Mouse (Mus musculus) spleen, adult 10 weeks (tissue): ENCODE results near the gene Mcl1. TPM values are rescaled to one million over a fixed set of nuclear protein-coding genes. Genes with fewer than 3 reads are reported as not detected.

Experiments
- polyA plus RNA-seq: library from polyadenylated mRNA; stranded (reverse); fragments of 350-450 nt; fragmentation: Illumina TruSeq; extraction: RNeasy Lipid Tissue Mini Kit (QIAGEN cat#74804); gene quantifications from one replicate; pipeline ENCODE4 v1.2.3, GENCODE M21; 2015; ENCODE audit warnings: low replicate concordance; ENCODE audit not compliant: insufficient read depth

Gene Mcl1
- polyA plus RNA-seq: 594 TPM

DNA sequence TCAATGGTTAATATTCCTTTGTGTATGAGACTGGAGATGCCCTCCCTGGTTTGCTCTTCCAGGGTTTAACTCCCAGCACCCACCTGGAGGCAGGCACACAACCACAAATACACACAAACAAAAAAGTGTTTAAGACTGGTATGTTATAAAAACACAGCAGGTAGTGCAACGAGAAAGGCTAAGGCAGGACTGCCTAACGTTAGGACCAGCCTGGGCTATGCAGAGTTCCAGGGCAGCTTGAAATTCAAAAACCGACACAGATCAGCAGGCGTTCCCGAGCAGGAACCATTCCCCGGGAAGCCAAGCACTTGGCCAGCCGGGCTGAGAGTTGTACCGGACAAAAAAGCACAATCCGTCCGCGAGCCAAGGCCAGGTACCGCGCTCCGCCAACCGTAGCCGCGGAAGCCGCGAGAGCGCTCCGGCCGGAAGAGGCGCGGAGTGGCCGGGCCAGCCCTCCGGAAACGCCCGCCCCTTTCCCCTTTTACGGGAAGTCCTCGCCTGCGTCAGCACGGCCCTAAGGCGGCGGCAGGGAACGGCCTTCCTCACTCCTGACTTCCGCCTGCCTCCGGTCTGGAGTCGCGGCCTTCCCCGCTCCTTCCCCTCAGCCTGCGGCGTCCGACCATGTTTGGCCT, at the start of gene Mcl1:
TSS of gene Mcl1 (plus strand) at position 553 of the 632 bp plus-strand sequence.

DNA sequence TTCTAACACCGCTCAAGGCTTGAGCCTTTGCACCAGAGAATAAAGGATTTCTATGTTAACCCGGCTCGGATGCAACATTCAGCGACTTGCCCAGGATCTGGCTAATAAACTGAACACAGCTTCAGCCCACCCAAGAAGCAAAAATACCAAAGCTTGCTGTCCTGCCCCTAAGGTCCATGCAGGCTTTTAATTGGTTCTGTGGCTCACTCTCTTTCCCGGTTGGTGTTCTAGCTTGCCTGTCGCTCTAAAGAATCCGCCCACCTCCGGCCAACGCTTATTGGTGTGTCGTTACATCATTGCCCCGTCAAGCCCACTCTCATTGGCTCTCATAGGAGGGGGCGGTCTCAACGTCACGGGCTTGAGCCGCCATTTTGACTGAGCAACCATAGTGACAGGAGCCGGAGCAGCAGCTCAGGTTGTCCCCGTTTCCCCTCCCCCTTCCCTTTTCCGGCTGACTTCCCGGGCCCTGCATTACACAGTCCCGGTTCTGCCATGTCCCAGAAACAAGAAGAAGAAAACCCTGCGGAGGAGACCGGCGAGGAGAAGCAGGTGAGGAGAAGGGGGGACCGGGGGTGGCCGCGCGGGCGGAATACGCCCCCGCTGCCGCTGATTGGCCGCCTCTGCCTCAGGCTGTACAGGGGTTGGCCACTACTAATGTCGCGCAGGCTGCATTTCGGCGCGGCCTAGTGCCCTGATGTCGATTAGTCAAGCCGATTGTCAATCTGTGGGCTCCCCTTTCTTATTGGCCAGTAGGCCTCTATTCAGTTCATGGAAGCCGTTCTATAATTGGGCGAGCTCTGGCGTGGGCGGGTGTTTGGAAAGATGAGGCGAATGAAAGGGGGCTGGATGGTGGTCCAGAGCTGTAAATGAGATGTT, 33.7 kb upstream of the Mcl1 start, which contains the start of gene Ensa:
TSS of gene Ensa (plus strand) at position 366 of the 876 bp plus-strand sequence.

GRCm38 (mm10) chr3:95687524-95688421, 29.2 kb downstream of the Mcl1 start, which contains the start of gene Adamtsl4:
Gene Adamtsl4 (minus strand): TSS chr3:95687917.

Other genes starting within 250 kb of the Mcl1 start
- 57.5 TPM for gene Arnt, start 224.4 kb upstream of the Mcl1 start, polyA plus RNA-seq
- gene Ctsk, start 159.5 kb upstream of the Mcl1 start, polyA plus RNA-seq: 6.5 TPM
- gene Ctss, start 132.0 kb upstream of the Mcl1 start, polyA plus RNA-seq: 961 TPM
- gene Hormad1, start 99.1 kb upstream of the Mcl1 start, polyA plus RNA-seq: not detected
- 48.8 TPM for gene Golph3l, start 69.9 kb upstream of the Mcl1 start, polyA plus RNA-seq
- 111 TPM for gene Ensa, start 33.8 kb upstream of the Mcl1 start, polyA plus RNA-seq
- 2.2 TPM for gene Adamtsl4, start 29.1 kb downstream of the Mcl1 start, polyA plus RNA-seq
- gene Ecm1, start 80.8 kb downstream of the Mcl1 start, polyA plus RNA-seq: 22.0 TPM
- gene Tars2, start 101.4 kb downstream of the Mcl1 start, polyA plus RNA-seq: 43.4 TPM
- gene Rprd2, start 160.1 kb downstream of the Mcl1 start, polyA plus RNA-seq: 42.6 TPM
- 62.6 TPM for gene Prpf3, start 197.1 kb downstream of the Mcl1 start, polyA plus RNA-seq
- 111 TPM for gene Mrps21, start 212.7 kb downstream of the Mcl1 start, polyA plus RNA-seq
- gene Ciart, start 223.5 kb downstream of the Mcl1 start, polyA plus RNA-seq: 3.2 TPM
- gene BC028528, start 233.2 kb downstream of the Mcl1 start, polyA plus RNA-seq: 124 TPM
- gene Aph1a, start 235.2 kb downstream of the Mcl1 start, polyA plus RNA-seq: 51.8 TPM
- gene Car14, start 245.9 kb downstream of the Mcl1 start, polyA plus RNA-seq: not detected